ENCODE assay signal across 19 mouse cellular contexts in genomic region chr11:93123691-93124090, GRCm38 (mm10). TPM values are rescaled to one million over a fixed set of nuclear protein-coding genes. Genes with fewer than 3 reads are reported as not detected.
"Had no signal": no experiment of that assay in that cellular context is flagged by ENCODE, and none has a peak within 500 bp of the region (broad histone marks: within the 10 kb centered on the region; RNA-seq: fewer than 3 reads in every experiment).

No protein-coding gene starts in this region.

- H3K36me3 ChIP-seq: liver, embryonic 13.5 days had no signal

- H3K9ac ChIP-seq: liver, embryonic 13.5 days; lung, embryonic 14.5 days had no signal

- H3K27me3 ChIP-seq: liver, embryonic 13.5 days; megakaryocyte, embryonic 14.5 days had no signal

- H3K9me3 ChIP-seq: liver, embryonic 13.5 days had no signal

- H3K4me1 ChIP-seq: liver, embryonic 13.5 days; megakaryocyte, embryonic 14.5 days had no signal

- DNase-seq: kidney, postnatal 25 days; layer of hippocampus, adult 9-11 months; liver, embryonic 13.5 days; lung, embryonic 14.5 days; lung, postnatal 36 days; midbrain, embryonic 14.5 days; thymus, adult 18-20 months; thymus, postnatal 4 days had no signal

- H3K27ac ChIP-seq: kidney, postnatal 0 days; layer of hippocampus, adult 2 months; liver, embryonic 13.5 days had no signal

- H3K4me2 ChIP-seq: liver, embryonic 13.5 days; lung, embryonic 14.5 days; midbrain, embryonic 11.5 days had no signal

- H3K4me3 ChIP-seq: layer of hippocampus, adult 2 months; liver, embryonic 13.5 days; megakaryocyte, embryonic 14.5 days had no signal

- ATAC-seq: lung, postnatal 0 days had no signal

RNA-seq across cellular contexts. Expression of gene Car10, which starts 25.9 kb away (rescaled TPM):
- polyA plus RNA-seq: kidney, postnatal 0 days; large intestine, adult 2 months; liver, adult 2 months; liver, embryonic 13.5 days; liver, embryonic 16.5 days; lung, embryonic 14.5 days; lung, postnatal 0 days; small intestine, adult 2 months; spleen, adult 2 months; testis, adult 2 months had no signal
